Mouse (Mus musculus) olfactory bulb, adult 2 months (tissue): ENCODE measurements around the gene Sec16b.

Experiments used
- CTCF ChIP-seq: fragments of 200-500 bp; IDR thresholded peaks from 2 replicates; pipeline ENCODE4 v1.5.1; 2012; ENCODE audit warnings: low read depth, mild to moderate bottlenecking, low read length, moderate library complexity; ENCODE audit not compliant: insufficient read depth
- POLR2A ChIP-seq: fragments of 200-500 bp; IDR thresholded peaks from 2 replicates; pipeline ENCODE4 v1.6.1; 2012; ENCODE audit warnings: mild to moderate bottlenecking, low read depth, low read length, moderate library complexity; ENCODE audit not compliant: insufficient read depth

DNA sequence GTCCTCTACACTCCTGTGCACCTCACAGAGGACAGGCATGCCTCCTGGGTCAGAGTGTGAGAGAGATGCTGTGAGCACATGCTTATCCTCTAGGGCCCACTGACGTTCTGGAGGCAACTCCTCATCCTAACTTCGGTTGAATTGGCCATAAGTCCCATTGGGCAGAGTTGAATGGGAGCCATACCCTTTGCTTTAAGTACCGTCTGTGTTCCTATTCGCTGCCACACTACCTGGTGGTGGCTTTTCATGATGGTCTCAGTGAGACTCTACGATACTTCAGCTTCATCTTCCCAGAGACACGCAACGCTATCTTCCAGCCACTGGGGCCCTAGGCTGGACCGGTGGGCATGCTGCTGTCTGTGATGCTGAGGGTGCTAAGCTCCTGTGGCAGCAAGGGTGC, 38.5 kb downstream of the Sec16b start:
- no peak for TF ChIP-seq CTCF
- no peak for TF ChIP-seq POLR2A
